ENCODE assay signal across 10 mouse cellular contexts in the genomic region with DNA sequence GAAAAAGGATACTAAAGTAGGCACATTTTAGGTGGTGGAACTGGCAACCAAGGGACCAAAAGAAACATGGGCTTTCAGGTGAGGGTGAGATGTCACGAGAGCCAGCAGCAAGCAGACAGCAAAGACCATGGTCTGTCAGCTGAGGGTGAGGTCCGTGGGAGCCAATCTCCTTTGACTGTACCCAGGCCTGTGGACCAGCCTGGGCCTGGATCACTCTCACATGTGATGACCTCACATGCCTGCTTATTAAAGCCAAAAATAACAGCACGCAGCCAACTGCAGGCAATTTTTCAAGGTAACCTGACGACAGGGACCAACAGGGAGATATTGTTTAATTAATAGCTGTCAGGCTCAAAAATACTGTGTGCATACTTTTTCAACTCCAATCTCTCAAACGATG. TPM values are rescaled to one million over a fixed set of nuclear protein-coding genes. Genes with fewer than 3 reads are reported as not detected.
DNase-seq lines count a peak whose midpoint lies in the region; ATAC-seq lines count a peak whose summit lies in the region.
"Had no signal": no experiment of that assay in that cellular context is flagged by ENCODE, and none has a peak within 500 bp of the region (broad histone marks: within the 10 kb centered on the region; RNA-seq: fewer than 3 reads in every experiment).

No protein-coding gene starts in this region.

- no peaks in the 10 kb centered on the region for H3K36me3 ChIP-seq in kidney, embryonic 16.5 days (ENCODE audit: insufficient read depth, low read length)
- H3K36me3 ChIP-seq: neural tube, embryonic 12.5 days had no signal

- H3K9me3 ChIP-seq in kidney, embryonic 16.5 days (ENCODE audit: low read length): no peaks in the 10 kb centered on the region
- H3K9me3 ChIP-seq: liver, embryonic 15.5 days; neural tube, embryonic 12.5 days had no signal

- 0 out of 2 replicates have a peak overlapping the region, but pooled peaks have one; percentile 2 for H3K9ac ChIP-seq in kidney, embryonic 16.5 days (replicated peaks; ENCODE audit: low read length)
- H3K9ac ChIP-seq: liver, embryonic 15.5 days; neural tube, embryonic 12.5 days had no signal

- no peak for DNase-seq in kidney, postnatal 10 days
- peak; percentile 72 for DNase-seq in adrenal gland, adult 2 months
- DNase-seq in heart, adult 18-20 months: peak; percentile 70 to 72
- DNase-seq in heart, postnatal 36 days: peak; percentile 42 to 54
- DNase-seq in frontal cortex, adult 2 months (ENCODE audit: extremely low spot score in 1 of 2, low spot score in 1 of 2): no peak
- no peak for DNase-seq in right cerebral cortex, postnatal 10 days (ENCODE audit: low spot score in 2 of 2)
- DNase-seq: cerebellum, adult 8-10 months had no signal

- intact Hi-C loops in heart, postnatal 36 days (cut with DNase I): loop anchor here (2.0 to 10.0 kb wide), 3 partner anchors 311 to 778 kb away; a partner anchor contains a TSS

- peaks cover 14% of the 10 kb centered on the region; the same call in 1 of the 2 replicates for H3K4me1 ChIP-seq in kidney, embryonic 16.5 days (ENCODE audit: insufficient read depth, low read length)
- H3K4me1 ChIP-seq: liver, embryonic 15.5 days had no signal

- no peak overlapping the region for H3K4me2 ChIP-seq in kidney, embryonic 16.5 days (replicated peaks; ENCODE audit: low read depth, low read length)
- H3K4me2 ChIP-seq: liver, embryonic 15.5 days; neural tube, embryonic 12.5 days had no signal

- no peak overlapping the region for H3K27ac ChIP-seq in kidney, embryonic 16.5 days (ENCODE audit: low read length)
- H3K27ac ChIP-seq: liver, embryonic 15.5 days; neural tube, embryonic 12.5 days had no signal

- H3K4me3 ChIP-seq in kidney, embryonic 16.5 days (ENCODE audit: low read length): no peak overlapping the region
- H3K4me3 ChIP-seq: liver, embryonic 15.5 days; neural tube, embryonic 12.5 days had no signal

- H3K27me3 ChIP-seq in kidney, embryonic 16.5 days (ENCODE audit: insufficient read depth, low read length): no peaks in the 10 kb centered on the region
- H3K27me3 ChIP-seq: liver, embryonic 15.5 days; neural tube, embryonic 12.5 days had no signal

- no peak for ATAC-seq in kidney, embryonic 16.5 days (ENCODE audit: low FRiP score, low TSS enrichment)

- 40% methylated on average over 5 of the region's 5 CpGs for WGBS in kidney, embryonic 16.5 days

RNA-seq across cellular contexts. Expression of a gene that starts 35.5 kb away (rescaled TPM):
- 141 and 147 TPM in 2 replicates for polyA plus RNA-seq in kidney, embryonic 16.5 days (2015; fragmentation: Nextera tagmentation; extraction: Ambion mirVana)
- 10 to 100 TPM; 73.5 to 86.1 TPM for total RNA-seq in adrenal gland, adult 2 months (2021)
- polyA plus RNA-seq in adrenal gland, adult 2 months (2012; rRNA removed): 32.7 and 39.1 TPM in 2 replicates
- 10 to 100 TPM; 35.9 to 48.6 TPM for total RNA-seq in heart, adult 18-20 months (2021)
- 10 to 100 TPM; 52.3 to 56.0 TPM for total RNA-seq in heart, postnatal 36 days (2021)
- 41.8 and 46.5 TPM in 2 replicates for polyA plus RNA-seq in frontal cortex, adult 2 months (2012; rRNA removed)

Comparison
In these comparisons a context has a peak if more than half of its experiments do, and no peak if none do; other contexts are left out.
1. DNase-seq: peak in adrenal gland, adult 2 months (single experiment), heart, adult 18-20 months (2 of 2) and heart, postnatal 36 days (2 of 2); none in kidney, postnatal 10 days (single experiment), frontal cortex, adult 2 months (0 of 2) and right cerebral cortex, postnatal 10 days (0 of 2).